Mouse (Mus musculus) myocyte (in vitro differentiated cells): Measurements from ENCODE around the gene Golt1a. TPM values are rescaled to one million over a fixed set of nuclear protein-coding genes. Genes with fewer than 3 reads are reported as not detected.

ENCODE experiments used
- H3K27me3 ChIP-seq: one replicate; pipeline ENCODE4 v1.6.1; 2011; ENCODE audit not compliant: control insufficient read depth, insufficient read depth, insufficient read length
- H3K36me3 ChIP-seq: one replicate; pipeline ENCODE4 v1.6.1; 2011; ENCODE audit not compliant: control insufficient read depth, insufficient read depth
- H3K4me2 ChIP-seq: one replicate; pipeline ENCODE4 v1.6.1; 2011; ENCODE audit warnings: low read depth, control low read depth
- H3K4me3 ChIP-seq: one replicate; pipeline ENCODE4 v1.5.1; 2011; ENCODE audit warnings: mild to moderate bottlenecking, control low read depth, moderate library complexity
- H3K79me2 ChIP-seq: one replicate; pipeline ENCODE4 v1.6.1; 2011; ENCODE audit not compliant: control insufficient read depth, insufficient read depth
- H3ac ChIP-seq: one replicate; pipeline ENCODE4 v1.6.1; 2011; ENCODE audit not compliant: control insufficient read depth, insufficient read length
- CEBPB ChIP-seq: IDR thresholded peaks from 2 replicates; pipeline ENCODE4 v1.6.1; 2011; ENCODE audit warnings: mild to moderate bottlenecking, moderate library complexity; ENCODE audit not compliant: poor library complexity, insufficient read depth, severe bottlenecking
- E2F4 ChIP-seq: IDR thresholded peaks from one replicate; pipeline ENCODE4 v1.6.1; 2011; ENCODE audit warnings: mild to moderate bottlenecking, control low read depth, moderate library complexity; ENCODE audit not compliant: insufficient read depth
- MAX ChIP-seq: IDR thresholded peaks from one replicate; pipeline ENCODE4 v1.6.1; 2011; ENCODE audit warnings: low read depth, mild to moderate bottlenecking, control low read depth
- MYOD1 ChIP-seq, 3 experiments: IDR thresholded peaks; one replicate each; pipeline ENCODE4 v1.6.1; 2011; ENCODE audit warnings: control low read depth in 2 of 3, low read depth in 2 of 3, mild to moderate bottlenecking in 2 of 3, moderate library complexity in 1 of 3; ENCODE audit not compliant: insufficient read length in 2 of 3, control insufficient read depth in 1 of 3
- MYOG ChIP-seq, 3 experiments: IDR thresholded peaks; one replicate each; pipeline ENCODE4 v1.6.1; 2011; ENCODE audit warnings: control low read depth in 2 of 3, low read depth in 2 of 3, mild to moderate bottlenecking in 2 of 3; ENCODE audit not compliant: insufficient read length in 2 of 3, control insufficient read depth in 1 of 3, insufficient read depth in 1 of 3
- POLR2A ChIP-seq: IDR thresholded peaks from one replicate; pipeline ENCODE4 v1.6.1; 2011; ENCODE audit warnings: low read depth, mild to moderate bottlenecking, control low read depth, moderate library complexity; ENCODE audit not compliant: insufficient read length
- POLR2AphosphoS2 ChIP-seq: IDR thresholded peaks from one replicate; pipeline ENCODE4 v1.6.1; 2011; ENCODE audit warnings: low read depth, control low read depth; ENCODE audit not compliant: insufficient read length
- REST ChIP-seq: IDR thresholded peaks from one replicate; pipeline ENCODE4 v1.6.1; 2011; ENCODE audit warnings: mild to moderate bottlenecking, control low read depth, moderate library complexity; ENCODE audit not compliant: insufficient read depth, insufficient read length
- SRF ChIP-seq: IDR thresholded peaks from one replicate; pipeline ENCODE4 v1.6.1; 2011; ENCODE audit warnings: low read depth; ENCODE audit not compliant: control insufficient read depth, insufficient read length
- TCF12 ChIP-seq: IDR thresholded peaks from one replicate; pipeline ENCODE4 v1.6.1; 2011; ENCODE audit warnings: mild to moderate bottlenecking, control low read depth; ENCODE audit not compliant: poor library complexity, insufficient read depth, severe bottlenecking
- TCF3 ChIP-seq: IDR thresholded peaks from one replicate; pipeline ENCODE4 v1.6.1; 2011; ENCODE audit warnings: low read depth, control low read depth; ENCODE audit not compliant: insufficient read length
- USF1 ChIP-seq: IDR thresholded peaks from one replicate; pipeline ENCODE4 v1.6.1; 2011; ENCODE audit warnings: low read depth, mild to moderate bottlenecking, control low read depth, moderate library complexity
- polyA plus RNA-seq: library from polyadenylated mRNA; unstranded; fragments of >200 nt; fragmentation: generic; extraction: Trizol; gene quantifications from one replicate; pipeline ENCODE4 v1.2.1, GENCODE M21; 2012; ENCODE audit warnings: missing spikeins

The Golt1a gene
- polyA plus RNA-seq, 1 experiment, result not detected

GRCm38 (mm10) chr1:133351762-133352161, 42.2 kb downstream of the Golt1a start:
- no peaks in the 10 kb centered on the region for H3K36me3 ChIP-seq
- H3ac ChIP-seq, result no peak overlapping the region
- TF ChIP-seq POLR2A, result no peak
- TF ChIP-seq SRF, result no peak
- no peak for TF ChIP-seq TCF3
- TF ChIP-seq CEBPB, result no peak
- no peak for TF ChIP-seq MAX
- TF ChIP-seq REST, result no peak
- TF ChIP-seq MYOG (IDR thresholded peaks at IDR 0.05; ENCODE audit: control insufficient read depth in 1 of 3, insufficient read depth in 1 of 3, insufficient read length in 2 of 3, low read depth in 2 of 3), result no peak
- TF ChIP-seq TCF12, result no peak
- TF ChIP-seq MYOD1 (IDR thresholded peaks at IDR 0.05; ENCODE audit: control insufficient read depth in 1 of 3, insufficient read length in 2 of 3, low read depth in 2 of 3), result no peak
- no peak for TF ChIP-seq POLR2AphosphoS2
- TF ChIP-seq E2F4, result no peak
- no peak for TF ChIP-seq USF1
- H3K4me2 ChIP-seq, result no peak overlapping the region
- no peaks in the 10 kb centered on the region for H3K79me2 ChIP-seq
- peaks cover 72% of the 10 kb centered on the region for H3K27me3 ChIP-seq
- no peak overlapping the region for H3K4me3 ChIP-seq

GRCm38 (mm10) chr1:133353371-133353809, 43.8 kb downstream of the Golt1a start:
- Histone ChIP-seq H3K4me3 (no peak overlapping the region), H3K4me2 (no peak overlapping the region), H3K79me2 (no peaks in the 10 kb centered on the region), H3K36me3 (no peaks in the 10 kb centered on the region), H3ac (no peak overlapping the region), H3K27me3 (peaks cover 82% of the 10 kb centered on the region)
- TF ChIP-seq TCF3 (no peak), MAX (no peak), MYOG (IDR thresholded peaks at IDR 0.05; ENCODE audit: control insufficient read depth in 1 of 3, insufficient read depth in 1 of 3, insufficient read length in 2 of 3, low read depth in 2 of 3) (no peak)

GRCm38 (mm10) chr1:133355469-133355868, 45.9 kb downstream of the Golt1a start:
- Histone ChIP-seq H3K4me3 (no peak overlapping the region), H3K4me2 (no peak overlapping the region), H3K36me3 (no peaks in the 10 kb centered on the region), H3K27me3 (peaks cover 95% of the 10 kb centered on the region), H3ac (no peak overlapping the region), H3K79me2 (no peaks in the 10 kb centered on the region)
- no peak for TF ChIP-seq REST
- no peak for TF ChIP-seq TCF3
- TF ChIP-seq CEBPB, result no peak
- no peak for TF ChIP-seq MYOG (IDR thresholded peaks at IDR 0.05; ENCODE audit: control insufficient read depth in 1 of 3, insufficient read depth in 1 of 3, insufficient read length in 2 of 3, low read depth in 2 of 3)
- TF ChIP-seq SRF, result no peak
- TF ChIP-seq MAX, result no peak
- no peak for TF ChIP-seq E2F4
- TF ChIP-seq USF1, result no peak
- no peak for TF ChIP-seq MYOD1 (IDR thresholded peaks at IDR 0.05; ENCODE audit: control insufficient read depth in 1 of 3, insufficient read length in 2 of 3, low read depth in 2 of 3)
- TF ChIP-seq POLR2A, result no peak
- TF ChIP-seq TCF12, result no peak
- no peak for TF ChIP-seq POLR2AphosphoS2

GRCm38 (mm10) chr1:133355912-133356311, 46.3 kb downstream of the Golt1a start:
- no peak for TF ChIP-seq POLR2AphosphoS2
- no peak for TF ChIP-seq MAX
- TF ChIP-seq POLR2A, result no peak
- TF ChIP-seq REST, result no peak
- no peak for TF ChIP-seq TCF12
- no peak for TF ChIP-seq CEBPB
- TF ChIP-seq USF1, result no peak
- no peak for TF ChIP-seq TCF3
- TF ChIP-seq MYOG (IDR thresholded peaks at IDR 0.05; ENCODE audit: control insufficient read depth in 1 of 3, insufficient read depth in 1 of 3, insufficient read length in 2 of 3, low read depth in 2 of 3), result no peak
- TF ChIP-seq E2F4, result no peak
- TF ChIP-seq MYOD1 (IDR thresholded peaks at IDR 0.05; ENCODE audit: control insufficient read depth in 1 of 3, insufficient read length in 2 of 3, low read depth in 2 of 3), result no peak
- no peak for TF ChIP-seq SRF
- Histone ChIP-seq H3K27me3 (peaks cover 91% of the 10 kb centered on the region), H3K36me3 (no peaks in the 10 kb centered on the region), H3K4me3 (no peak overlapping the region), H3K79me2 (no peaks in the 10 kb centered on the region), H3K4me2 (no peak overlapping the region), H3ac (no peak overlapping the region)

GRCm38 (mm10) chr1:133356330-133356729, 46.7 kb downstream of the Golt1a start:
- Histone ChIP-seq H3K27me3 (peaks cover 87% of the 10 kb centered on the region), H3ac (no peak overlapping the region), H3K4me3 (no peak overlapping the region), H3K79me2 (no peaks in the 10 kb centered on the region), H3K36me3 (no peaks in the 10 kb centered on the region), H3K4me2 (no peak overlapping the region)
- TF ChIP-seq POLR2AphosphoS2 (no peak), CEBPB (no peak), MAX (no peak), SRF (no peak), USF1 (no peak), POLR2A (no peak), MYOD1 (IDR thresholded peaks at IDR 0.05; ENCODE audit: control insufficient read depth in 1 of 3, insufficient read length in 2 of 3, low read depth in 2 of 3) (no peak), TCF12 (no peak), MYOG (IDR thresholded peaks at IDR 0.05; ENCODE audit: control insufficient read depth in 1 of 3, insufficient read depth in 1 of 3, insufficient read length in 2 of 3, low read depth in 2 of 3) (no peak)
